Mouse (Mus musculus) c-Kit-positive CD71-positive TER-119-positive erythroid progenitor cells, embryonic 14.5 days (primary cell): Measurements from ENCODE around the gene Cebpg.
A peak's percentile ranks its signal among the peaks of the same experiment; 100 is the strongest.

ENCODE experiments used
- DNase-seq: peaks from one replicate; pipeline ENCODE4 v3.0.0-alpha.2; 2013; ENCODE audit warnings: low spot score

Gene Cebpg

GRCm38 (mm10) chr7:35053161-35053560 lies 3.2 kb downstream of the Cebpg start:
- DNase-seq, result no peak

GRCm38 (mm10) chr7:35050540-35050939 lies 5.8 kb downstream of the Cebpg start:
- DNase-seq, result no peak

- no peak for DNase-seq
Observed at GRCm38 (mm10) chr7:35046091-35046490, 10.3 kb downstream of the Cebpg start.

- no peak for DNase-seq
Observed at GRCm38 (mm10) chr7:35044719-35045118, 11.7 kb downstream of the Cebpg start.

- no peak for DNase-seq
Observed at GRCm38 (mm10) chr7:35043266-35043817, 13.0 kb downstream of the Cebpg start.

GRCm38 (mm10) chr7:35042759-35043217 lies 13.6 kb downstream of the Cebpg start:
- no peak for DNase-seq

GRCm38 (mm10) chr7:35042209-35042554 lies 14.2 kb downstream of the Cebpg start:
- no peak for DNase-seq

GRCm38 (mm10) chr7:35041286-35042208 lies 14.8 kb downstream of the Cebpg start:
- DNase-seq, result no peak

- DNase-seq, result no peak
Observed at GRCm38 (mm10) chr7:35040176-35040972, 16.0 kb downstream of the Cebpg start.

GRCm38 (mm10) chr7:35037408-35037807 lies 19.0 kb downstream of the Cebpg start:
- no peak for DNase-seq

GRCm38 (mm10) chr7:35036266-35036731 lies 20.1 kb downstream of the Cebpg start:
- no peak for DNase-seq

- no peak for DNase-seq
Observed at GRCm38 (mm10) chr7:35035565-35035964, 20.8 kb downstream of the Cebpg start.

GRCm38 (mm10) chr7:35035141-35035553 lies 21.2 kb downstream of the Cebpg start:
- DNase-seq, result no peak

- DNase-seq, result no peak
Observed at GRCm38 (mm10) chr7:35030567-35030966, 25.8 kb downstream of the Cebpg start.

GRCm38 (mm10) chr7:35029648-35030047 lies 26.7 kb downstream of the Cebpg start:
- DNase-seq, result no peak

GRCm38 (mm10) chr7:35029228-35029627 lies 27.1 kb downstream of the Cebpg start:
- DNase-seq, result no peak

GRCm38 (mm10) chr7:35028559-35028958 lies 27.8 kb downstream of the Cebpg start:
- DNase-seq, result no peak

GRCm38 (mm10) chr7:35027801-35028420 lies 28.5 kb downstream of the Cebpg start:
- no peak for DNase-seq

- no peak for DNase-seq
Observed at GRCm38 (mm10) chr7:35026838-35027291, 29.5 kb downstream of the Cebpg start.

- DNase-seq, result no peak
Observed at GRCm38 (mm10) chr7:35026276-35026630, 30.1 kb downstream of the Cebpg start.

GRCm38 (mm10) chr7:35025409-35026275 lies 30.7 kb downstream of the Cebpg start:
- peak; percentile 59 for DNase-seq
